Mouse (Mus musculus) cortical plate, adult 2 months (tissue): ENCODE data around the gene Npas3. TPM values are rescaled to one million over a fixed set of nuclear protein-coding genes. Genes with fewer than 3 reads are reported as not detected.

ENCODE experiments used
- H3K27ac ChIP-seq: fragments of 200-500 bp; 2 replicates; pipeline ENCODE4 v1.5.1; 2012; ENCODE audit warnings: low read length, control low read depth, inconsistent platforms; ENCODE audit not compliant: insufficient read depth
- H3K4me1 ChIP-seq: fragments of 200-500 bp; 2 replicates; pipeline ENCODE4 v1.6.1; 2011; ENCODE audit warnings: low read length; ENCODE audit not compliant: control insufficient read depth, insufficient read depth
- H3K4me3 ChIP-seq: fragments of 200-500 bp; 2 replicates; pipeline ENCODE4 v1.5.1; 2011; ENCODE audit warnings: mild to moderate bottlenecking, low read length, control low read depth; ENCODE audit not compliant: insufficient read depth
- CTCF ChIP-seq: fragments of 200-500 bp; IDR thresholded peaks from 2 replicates; pipeline ENCODE4 v1.5.1; 2011; ENCODE audit warnings: mild to moderate bottlenecking, control low read depth, low read length; ENCODE audit not compliant: insufficient read depth; ENCODE audit errors: extremely low read depth
- POLR2A ChIP-seq: fragments of 200-500 bp; IDR thresholded peaks from 2 replicates; pipeline ENCODE4 v1.6.1; 2011; ENCODE audit warnings: mild to moderate bottlenecking, low read length, control low read depth; ENCODE audit not compliant: insufficient read depth; ENCODE audit errors: extremely low read depth
- polyA plus RNA-seq: library from polyadenylated mRNA; depleted of rRNA; stranded (reverse); fragments of >200 nt; gene quantifications from 2 replicates; pipeline ENCODE4 v1.2.3, GENCODE M21; 2012

Npas3 gene
- polyA plus RNA-seq, 1 experiment, result 7.9 TPM

DNA sequence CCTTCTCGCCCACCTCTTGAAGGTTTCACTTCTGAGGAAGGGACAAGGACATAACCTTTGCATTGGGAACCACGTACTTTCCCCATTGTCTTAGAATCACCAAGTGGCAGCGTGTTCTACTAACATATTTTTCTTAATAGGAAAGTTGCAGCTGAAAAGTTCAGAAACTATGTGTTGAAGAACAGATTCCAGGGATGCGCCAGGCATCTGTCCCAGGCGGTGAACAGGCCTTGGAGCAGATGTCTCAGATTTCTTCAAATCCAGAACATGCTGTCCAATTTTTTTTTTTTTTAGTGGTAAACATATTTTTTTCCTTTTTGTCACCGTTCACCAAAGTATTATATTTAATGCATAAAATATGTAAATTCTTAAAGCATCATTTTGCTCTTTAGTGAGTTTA is 553.4 kb downstream of the Npas3 start:
- TF ChIP-seq POLR2A, result no peak
- no peak for TF ChIP-seq CTCF
- Histone ChIP-seq H3K4me1 (no peaks in the 10 kb centered on the region), H3K27ac (no peak overlapping the region), H3K4me3 (no peak overlapping the region)

DNA sequence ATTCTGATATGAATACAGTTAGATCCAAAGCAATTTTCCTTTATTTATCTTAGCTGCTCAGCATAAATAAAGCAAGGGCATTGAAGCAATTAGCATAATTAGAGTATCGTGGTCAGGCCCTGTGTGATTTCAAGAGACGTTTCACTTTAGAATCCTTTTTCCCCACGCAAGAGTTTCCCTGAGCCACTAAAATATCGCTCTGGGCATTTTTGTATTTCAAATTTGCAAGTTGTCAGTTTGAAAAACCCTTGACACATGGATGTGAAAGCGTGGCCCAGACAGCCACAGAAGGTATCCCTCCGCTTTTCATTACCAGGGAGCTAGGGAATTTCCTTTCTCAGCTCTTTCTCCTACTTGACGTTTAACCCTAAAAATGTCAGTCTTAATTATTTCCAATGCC is 553.9 kb downstream of the Npas3 start:
- no peak for TF ChIP-seq CTCF
- no peak for TF ChIP-seq POLR2A
- Histone ChIP-seq H3K4me3 (no peak overlapping the region), H3K4me1 (no peaks in the 10 kb centered on the region), H3K27ac (no peak overlapping the region)

DNA sequence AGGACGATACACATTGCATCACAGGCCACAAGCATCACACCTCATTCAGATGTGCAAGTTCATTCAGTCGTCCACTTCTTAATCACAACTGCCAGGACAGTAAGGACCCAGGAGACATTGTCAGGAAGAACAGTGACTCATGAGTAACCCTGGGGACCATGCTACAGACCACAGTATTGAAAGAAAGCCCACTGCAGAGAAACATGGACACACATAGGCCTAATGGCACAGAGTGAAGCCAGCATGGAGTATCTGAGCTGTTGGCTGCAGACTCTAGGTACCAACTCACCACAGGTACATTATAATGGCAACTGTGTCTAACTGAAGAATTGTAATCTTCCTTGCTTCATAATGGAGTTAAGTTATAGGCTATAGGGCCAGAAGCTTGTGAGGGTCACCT is 561.6 kb downstream of the Npas3 start:
- no peaks in the 10 kb centered on the region for H3K4me1 ChIP-seq
- no peak for TF ChIP-seq POLR2A
- no peak for TF ChIP-seq CTCF
- no peak overlapping the region for H3K27ac ChIP-seq
- no peak overlapping the region for H3K4me3 ChIP-seq

DNA sequence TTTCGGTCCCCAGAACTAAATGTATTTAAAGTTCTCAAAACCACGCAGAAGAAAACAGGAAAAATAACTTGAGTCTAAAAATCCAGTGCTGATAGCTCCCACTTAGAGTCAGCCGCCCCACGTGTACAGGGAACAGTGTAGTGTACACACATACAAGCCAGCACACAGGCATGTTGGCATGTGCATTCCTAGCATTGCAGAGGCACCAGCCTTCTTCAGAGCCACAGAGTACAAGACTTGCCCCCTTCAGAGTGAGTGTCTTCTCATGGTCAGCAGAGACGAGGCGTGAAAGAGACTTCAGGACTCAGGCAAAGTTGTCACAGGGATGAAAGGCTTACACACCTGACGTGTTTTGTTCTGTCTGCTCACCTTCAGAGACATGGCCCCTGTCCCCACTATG is 565.8 kb downstream of the Npas3 start:
- no peak for TF ChIP-seq POLR2A
- no peak for TF ChIP-seq CTCF

DNA sequence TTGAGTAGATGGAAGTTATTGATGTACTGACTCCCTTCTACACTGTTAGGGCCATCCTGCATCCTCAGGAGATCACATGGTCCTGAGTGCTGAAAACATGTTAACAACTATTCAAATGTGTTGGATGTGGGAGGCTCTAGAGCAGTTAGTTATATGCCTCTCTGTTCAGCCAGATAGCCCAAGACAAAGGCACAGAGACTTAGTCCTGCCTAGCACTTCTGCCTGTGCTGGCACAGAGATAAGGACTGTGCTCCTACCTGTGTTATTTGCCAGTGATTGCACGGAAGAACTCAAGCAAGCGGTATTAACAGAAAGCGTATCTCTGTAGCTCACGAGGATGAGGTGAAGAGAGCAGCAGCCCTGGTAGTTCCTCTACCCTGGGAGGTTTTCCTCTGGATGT is 571.5 kb downstream of the Npas3 start:
- no peak overlapping the region for H3K4me3 ChIP-seq
- no peak overlapping the region for H3K27ac ChIP-seq
- TF ChIP-seq POLR2A (no peak), CTCF (no peak)
- H3K4me1 ChIP-seq, result no peaks in the 10 kb centered on the region

More for the DNA sequence above, 565.8 kb downstream of the Npas3 start:
- H3K27ac ChIP-seq, result no peak overlapping the region
- H3K4me1 ChIP-seq, result no peaks in the 10 kb centered on the region
- no peak overlapping the region for H3K4me3 ChIP-seq

DNA sequence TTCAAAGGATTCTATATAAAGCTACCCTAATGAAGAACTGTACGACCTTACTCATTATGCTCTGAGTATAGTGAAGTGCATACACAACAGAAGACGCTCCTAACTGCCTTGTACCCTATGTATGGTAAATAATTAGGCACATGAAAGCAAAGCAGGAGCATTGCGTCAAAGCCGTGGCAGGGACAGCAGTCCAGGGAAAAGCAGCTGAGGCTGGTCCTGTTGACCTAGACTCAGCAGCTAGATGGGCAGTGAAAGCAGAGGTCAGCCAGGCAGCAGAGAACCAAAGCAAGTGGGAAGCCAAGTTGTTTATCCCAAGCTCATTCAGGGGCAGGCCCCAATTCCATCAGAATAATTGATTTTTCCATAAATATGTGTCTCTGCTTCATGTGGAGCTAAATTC is 574.4 kb downstream of the Npas3 start:
- Histone ChIP-seq H3K27ac (no peak overlapping the region), H3K4me3 (no peak overlapping the region), H3K4me1 (peaks cover 6% of the 10 kb centered on the region)
- no peak for TF ChIP-seq CTCF
- no peak for TF ChIP-seq POLR2A

DNA sequence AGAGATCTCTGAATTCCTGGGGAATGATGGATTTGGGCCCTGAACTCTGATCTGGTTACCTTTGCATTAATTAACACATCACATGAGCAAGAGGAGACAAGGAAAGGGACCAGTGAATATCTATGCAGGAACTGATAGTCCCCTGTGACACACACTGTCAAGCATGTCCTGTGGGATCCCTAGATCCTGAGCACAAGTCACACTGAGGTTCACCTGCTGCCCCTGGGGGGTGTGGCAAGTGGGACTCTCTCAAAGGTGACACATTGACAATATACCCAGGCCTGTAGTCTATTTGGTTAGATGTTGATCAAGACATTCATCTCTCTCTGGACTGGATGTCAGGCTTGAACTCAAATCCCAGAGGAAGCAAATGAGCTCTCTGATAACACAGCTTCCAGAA is 576.8 kb downstream of the Npas3 start:
- Histone ChIP-seq H3K4me1 (peaks cover 6% of the 10 kb centered on the region), H3K4me3 (no peak overlapping the region), H3K27ac (no peak overlapping the region)
- TF ChIP-seq CTCF (no peak), POLR2A (no peak)

DNA sequence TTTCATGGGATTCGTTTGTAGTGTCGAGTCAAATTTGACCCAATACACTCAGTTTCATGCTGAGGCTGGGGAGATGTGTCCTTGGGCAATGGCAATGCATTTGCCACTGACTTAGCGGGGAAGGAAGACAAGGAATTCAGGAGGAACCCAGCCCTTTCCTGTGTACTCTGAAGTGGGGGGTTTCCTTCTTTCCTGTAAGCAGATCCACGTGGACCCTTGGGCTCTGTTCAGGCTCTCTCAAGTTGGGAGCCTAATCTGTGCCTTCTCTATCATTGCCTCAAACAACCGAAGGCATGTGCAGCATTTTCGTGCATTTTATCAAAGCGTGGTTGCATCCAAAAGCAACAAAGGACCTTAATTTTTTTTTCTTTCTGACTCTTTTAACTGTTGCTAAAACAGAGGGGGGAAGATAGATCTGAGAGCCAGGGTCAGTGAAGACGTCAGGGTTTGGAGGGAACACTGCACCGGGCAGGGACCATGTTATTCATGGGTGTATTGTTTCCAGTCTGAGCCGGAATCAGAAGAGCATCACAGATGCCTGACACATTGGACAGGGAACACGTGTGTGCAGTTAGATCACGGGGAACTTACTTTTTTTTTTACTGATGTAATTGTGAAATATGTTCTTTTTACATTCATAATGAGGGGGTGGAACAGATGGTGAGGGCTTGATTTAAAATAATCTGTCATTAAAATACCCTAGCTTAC is 577.6 kb downstream of the Npas3 start:
- Histone ChIP-seq H3K4me1 (peaks cover 6% of the 10 kb centered on the region), H3K4me3 (no peak overlapping the region), H3K27ac (no peak overlapping the region)
- no peak for TF ChIP-seq CTCF
- no peak for TF ChIP-seq POLR2A

DNA sequence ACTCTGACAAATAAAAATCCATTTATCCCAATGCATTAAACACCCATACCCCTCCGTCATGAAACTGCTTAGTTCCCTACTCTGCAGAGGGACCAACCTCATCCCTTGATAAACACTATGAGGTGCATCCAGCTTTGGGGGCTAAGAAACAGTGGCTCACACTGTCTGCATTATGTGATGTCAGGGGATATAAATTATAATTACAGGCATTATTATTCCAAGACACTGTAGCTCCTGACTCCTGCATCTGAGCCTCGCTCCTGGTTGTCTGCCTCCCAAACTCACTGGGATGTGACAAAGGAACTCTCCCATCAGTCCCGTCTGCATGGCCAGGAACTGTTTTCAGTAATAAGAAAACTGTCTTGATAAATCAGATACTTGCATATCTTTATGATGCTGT is 578.3 kb downstream of the Npas3 start:
- Histone ChIP-seq H3K27ac (no peak overlapping the region), H3K4me1 (peaks cover 6% of the 10 kb centered on the region), H3K4me3 (no peak overlapping the region)
- TF ChIP-seq POLR2A (no peak), CTCF (no peak)

DNA sequence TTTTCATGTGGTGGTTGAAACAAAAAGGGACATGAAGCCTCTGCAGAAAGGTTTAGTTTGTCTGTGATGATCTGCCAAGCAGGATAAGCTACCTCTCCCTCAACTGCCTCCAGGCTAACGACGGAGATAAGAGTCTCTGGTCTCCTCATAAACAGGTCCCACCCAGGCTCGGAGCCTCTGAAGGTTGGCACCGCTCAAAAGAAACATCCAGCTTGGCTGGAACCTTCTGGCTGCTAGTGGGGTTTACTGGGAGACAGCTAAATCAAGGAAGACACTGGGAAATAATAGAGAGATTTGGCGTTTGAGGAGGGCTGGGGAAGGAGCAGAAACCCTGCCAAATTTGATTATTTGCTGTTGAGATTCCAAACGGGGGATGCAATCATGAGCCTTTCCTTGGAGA is 584.1 kb downstream of the Npas3 start:
- H3K4me1 ChIP-seq, result no peaks in the 10 kb centered on the region
- H3K27ac ChIP-seq, result no peak overlapping the region
- no peak overlapping the region for H3K4me3 ChIP-seq
- TF ChIP-seq CTCF, result no peak
- no peak for TF ChIP-seq POLR2A
